Mouse (Mus musculus) A20 (cell line): ENCODE measurements around the gene Cyp27b1.
"Not testable (repeated sequence)": the region's sequence is repeated elsewhere in the genome, so short reads cannot be mapped to it uniquely, and the experiment has no call there.

Experiments
- DNase-seq: peaks from one replicate; pipeline ENCODE4 v3.0.0-alpha.2; 2011; ENCODE audit warnings: low read depth, low spot score

The Cyp27b1 gene

GRCm38 (mm10) chr10:127049395-127050118, 1.5 kb downstream of the Cyp27b1 start:
- DNase-seq, result no peak

GRCm38 (mm10) chr10:127050119-127050474, 2.0 kb downstream of the Cyp27b1 start:
- no peak for DNase-seq

GRCm38 (mm10) chr10:127054646-127055045, 6.6 kb downstream of the Cyp27b1 start:
- no peak for DNase-seq

- peak; percentile 65 for DNase-seq
Measured at GRCm38 (mm10) chr10:127055406-127055805, 7.4 kb downstream of the Cyp27b1 start.

GRCm38 (mm10) chr10:127056490-127056889, 8.4 kb downstream of the Cyp27b1 start:
- DNase-seq, result no peak

- peak; percentile 84 for DNase-seq
Measured at GRCm38 (mm10) chr10:127058161-127058560, 10.1 kb downstream of the Cyp27b1 start.

GRCm38 (mm10) chr10:127058708-127059107, 10.7 kb downstream of the Cyp27b1 start:
- DNase-seq, result peak; percentile 37

- peak; percentile 27 for DNase-seq
Measured at GRCm38 (mm10) chr10:127059174-127059967, 11.3 kb downstream of the Cyp27b1 start.

- peak; percentile 91 for DNase-seq
Measured at GRCm38 (mm10) chr10:127059968-127060916, 12.2 kb downstream of the Cyp27b1 start, which contains the start of gene March9. Gene March9 (minus strand): TSS chr10:127060184.

GRCm38 (mm10) chr10:127061085-127061484, 13.0 kb downstream of the Cyp27b1 start:
- no peak for DNase-seq

GRCm38 (mm10) chr10:127061513-127061912, 13.5 kb downstream of the Cyp27b1 start:
- no peak for DNase-seq

GRCm38 (mm10) chr10:127062101-127062500, 14.1 kb downstream of the Cyp27b1 start:
- not testable (repeated sequence) for DNase-seq

- DNase-seq, result no peak
Measured at GRCm38 (mm10) chr10:127062503-127062902, 14.5 kb downstream of the Cyp27b1 start.

GRCm38 (mm10) chr10:127063239-127063872, 15.3 kb downstream of the Cyp27b1 start, which contains the start of gene Cdk4:
Gene Cdk4 (plus strand): TSS chr10:127063534.
- DNase-seq, result peak; percentile 99

- DNase-seq, result peak; percentile 46
Measured at GRCm38 (mm10) chr10:127063913-127064870, 16.1 kb downstream of the Cyp27b1 start.

GRCm38 (mm10) chr10:127065981-127066380, 17.9 kb downstream of the Cyp27b1 start:
- no peak for DNase-seq

- DNase-seq, result no peak
Measured at GRCm38 (mm10) chr10:127066519-127067018, 18.5 kb downstream of the Cyp27b1 start.

- no peak for DNase-seq
Measured at GRCm38 (mm10) chr10:127068360-127069038, 20.4 kb downstream of the Cyp27b1 start.
